Mouse (Mus musculus) cerebellum, adult 2 months (tissue): Measurements from ENCODE around the gene Spin1. TPM values are rescaled to one million over a fixed set of nuclear protein-coding genes. Genes with fewer than 3 reads are reported as not detected.

Experiments
- DNase-seq, 2 experiments: peaks; one replicate each; pipeline ENCODE4 v3.0.0; 2021
- H3K27ac ChIP-seq: fragments of 200-500 bp; 2 replicates; pipeline ENCODE4 v1.5.1; 2012; ENCODE audit warnings: low read length, control low read depth, inconsistent platforms; ENCODE audit not compliant: insufficient read depth
- H3K27me3 ChIP-seq: fragments of 200-500 bp; 2 replicates; pipeline ENCODE4 v1.6.1; 2012; ENCODE audit warnings: inconsistent platforms, mild to moderate bottlenecking, low read length, moderate library complexity; ENCODE audit not compliant: control insufficient read depth, insufficient read depth
- H3K4me1 ChIP-seq: fragments of 200-500 bp; 2 replicates; pipeline ENCODE4 v1.6.1; 2011; ENCODE audit warnings: low read length; ENCODE audit not compliant: control insufficient read depth, insufficient read depth
- H3K4me3 ChIP-seq: fragments of 200-500 bp; replicated peaks from 2 replicates; pipeline ENCODE3; 2011; ENCODE audit warnings: mild to moderate bottlenecking, low read depth, low read length, control low read depth; ENCODE audit not compliant: insufficient read depth
- CTCF ChIP-seq: fragments of 200-500 bp; IDR thresholded peaks from 2 replicates; pipeline ENCODE4 v1.5.1; 2011; ENCODE audit warnings: low read depth, mild to moderate bottlenecking, control low read depth, low read length, moderate library complexity, borderline replicate concordance; ENCODE audit not compliant: insufficient read depth
- POLR2A ChIP-seq: fragments of 200-500 bp; IDR thresholded peaks from 2 replicates; pipeline ENCODE4 v1.6.1; 2011; ENCODE audit warnings: low read length, control low read depth, borderline replicate concordance; ENCODE audit not compliant: insufficient read depth
- WGBS: fragments of 180-500 bp; shearing (Covaris S2); methylation state at CpG from one replicate; pipeline ENCODE4 v1.1.7; 2018; 5-methylcytosine and 5-hydroxymethylcytosine counted together
- polyA plus RNA-seq: library from polyadenylated mRNA; depleted of rRNA; stranded (reverse); fragments of >200 nt; gene quantifications from 2 replicates; pipeline ENCODE4 v1.2.3, GENCODE M21; 2012; rRNA removed

The Spin1 gene
- polyA plus RNA-seq, 1 experiment = 68.0 TPM

GRCm38 (mm10) chr13:51197699-51198098 lies 97.0 kb downstream of the Spin1 start:
- Histone ChIP-seq H3K4me1 (no peaks in the 10 kb centered on the region), H3K4me3 (no peak overlapping the region), H3K27me3 (no peaks in the 10 kb centered on the region), H3K27ac (no peak overlapping the region)
- DNase-seq = no peak
- TF ChIP-seq POLR2A = no peak
- no peak for TF ChIP-seq CTCF
- 65% methylated on average over 3 of the region's 3 CpGs for WGBS

- no peak overlapping the region for H3K4me3 ChIP-seq
- H3K4me1 ChIP-seq = no peaks in the 10 kb centered on the region
- no peak for DNase-seq
- H3K27me3 ChIP-seq = no peaks in the 10 kb centered on the region
- TF ChIP-seq POLR2A = no peak
- TF ChIP-seq CTCF = no peak
- WGBS = 40% methylated on average over 5 of the region's 5 CpGs
- H3K27ac ChIP-seq = no peak overlapping the region
These were observed 97.5 kb downstream of the Spin1 start for GRCm38 (mm10) chr13:51198186-51198585.

Other genes starting within 250 kb of the Spin1 start
- 0.25 and 0.43 TPM in 2 replicates for gene Nxnl2, start 70.1 kb downstream of the Spin1 start, polyA plus RNA-seq